Mouse (Mus musculus): ENCODE measurements around the gene 2610001J05Rik. TPM values are rescaled to one million over a fixed set of nuclear protein-coding genes. Genes with fewer than 3 reads are reported as not detected.
A peak's percentile ranks its signal among the peaks of the same experiment; 100 is the strongest.
"Not testable (repeated sequence)": the region's sequence is repeated elsewhere in the genome, so short reads cannot be mapped to it uniquely, and the experiment has no call there.

Gene 2610001J05Rik
- total RNA-seq (2021): 10 to 100 TPM; 43.4 to 45.6 TPM
- long read RNA-seq, experiment 1, transcript 2610001J05Rik-201 (3 exons, 3,177 nt): minor isoform, 11 of 48 reads
- long read RNA-seq, experiment 1, transcript 2610001J05Rik-203 (1 exons, 1,606 nt): major isoform, 37 of 48 reads
- long read RNA-seq, experiment 1, partial matches to known transcripts: 0 of 48 reads
- long read RNA-seq, experiment 1, other reads (novel, unspliced or antisense): 0 of 48 reads
- long read RNA-seq, experiment 2, transcript 2610001J05Rik-201 (3 exons, 3,177 nt): minor isoform, 5 of 44 reads
- long read RNA-seq, experiment 2, transcript 2610001J05Rik-203 (1 exons, 1,606 nt): major isoform, 39 of 44 reads
- long read RNA-seq, experiment 2, partial matches to known transcripts: 0 of 44 reads
- long read RNA-seq, experiment 2, other reads (novel, unspliced or antisense): 0 of 44 reads

DNA sequence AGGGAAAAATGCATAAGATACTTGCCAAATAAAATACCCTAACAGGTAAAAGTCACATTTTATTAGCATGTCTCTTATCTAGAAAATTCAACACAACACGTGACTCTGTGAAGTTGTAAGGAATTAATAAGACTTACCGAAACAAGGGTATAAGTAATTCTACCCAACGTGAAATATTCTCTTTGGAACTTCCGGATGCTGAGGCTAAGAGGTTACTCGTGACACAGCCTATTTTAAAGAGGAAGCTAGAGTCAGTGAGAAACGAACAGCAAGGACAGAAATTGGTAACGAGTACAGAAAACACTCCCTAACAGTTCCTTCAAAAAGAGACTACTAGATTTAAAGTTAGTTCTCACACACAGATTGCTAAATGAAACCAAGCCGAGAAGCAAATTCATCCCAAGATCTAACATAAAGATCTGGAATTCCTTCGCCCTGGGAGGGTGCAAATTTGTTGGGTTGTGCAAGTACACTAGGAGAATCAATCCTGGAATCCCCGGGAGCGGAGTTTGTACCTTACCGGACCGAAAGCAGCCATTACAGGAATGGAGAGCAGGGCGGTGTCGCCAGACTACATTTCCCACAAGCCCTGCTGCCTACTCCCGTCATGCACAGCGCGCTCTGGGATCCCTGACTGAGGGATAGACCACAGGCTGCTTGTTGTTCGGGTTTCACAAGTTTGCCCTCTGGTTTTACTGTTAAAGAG, at the start of gene 2610001J05Rik:
TSS of gene 2610001J05Rik (minus strand) at position 600 of the 706 bp plus-strand sequence.
- peak; percentile 95 for DNase-seq

GRCm38 (mm10) chr6:13909762-13910537, 38.6 kb upstream of the 2610001J05Rik start:
- DNase-seq: peak in 1 of 2 experiments; percentile 4

DNA sequence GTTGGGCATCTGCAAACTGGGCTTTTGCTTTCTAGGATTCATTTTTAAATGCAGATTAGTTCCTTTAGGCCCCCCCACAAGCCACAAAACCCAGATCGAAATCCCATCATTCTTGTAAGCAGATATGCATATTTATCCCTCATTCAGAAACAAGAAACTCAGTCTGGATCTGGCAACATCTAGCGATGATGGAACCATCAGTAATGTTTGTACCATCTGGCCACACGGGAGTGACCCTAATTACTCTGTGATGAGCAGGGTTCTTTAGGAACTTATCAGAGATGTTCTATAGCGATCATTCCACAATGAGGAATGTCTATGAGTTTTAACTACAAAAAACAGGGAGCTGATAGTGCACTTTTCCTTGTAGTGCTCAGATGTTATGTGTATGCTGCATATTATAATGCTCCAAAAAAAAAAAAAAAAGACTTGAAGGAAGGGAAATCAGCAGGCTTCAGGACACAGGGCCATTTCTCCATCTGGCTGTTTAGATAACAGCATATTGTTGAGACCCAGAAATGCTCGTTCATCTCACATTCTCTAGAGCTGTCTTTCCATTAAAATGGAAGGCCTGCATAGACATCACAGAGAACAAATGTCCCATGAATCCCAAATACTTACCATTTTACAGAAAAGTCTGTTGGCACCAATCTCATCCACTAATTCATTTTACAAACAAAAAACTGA, 31.8 kb upstream of the 2610001J05Rik start:
- DNase-seq: no peak

GRCm38 (mm10) chr6:13884877-13885592, 13.7 kb upstream of the 2610001J05Rik start:
- no peak for DNase-seq

- DNase-seq: no peak
Measured at GRCm38 (mm10) chr6:13882919-13883318, 11.6 kb upstream of the 2610001J05Rik start.

GRCm38 (mm10) chr6:13873959-13874358, 2.6 kb upstream of the 2610001J05Rik start:
- peak in 1 of 2 experiments; percentile 22 for DNase-seq

- peak in 1 of 2 experiments; percentile 25 for DNase-seq
Measured at GRCm38 (mm10) chr6:13872076-13872475, 758 bp upstream of the 2610001J05Rik start.

DNA sequence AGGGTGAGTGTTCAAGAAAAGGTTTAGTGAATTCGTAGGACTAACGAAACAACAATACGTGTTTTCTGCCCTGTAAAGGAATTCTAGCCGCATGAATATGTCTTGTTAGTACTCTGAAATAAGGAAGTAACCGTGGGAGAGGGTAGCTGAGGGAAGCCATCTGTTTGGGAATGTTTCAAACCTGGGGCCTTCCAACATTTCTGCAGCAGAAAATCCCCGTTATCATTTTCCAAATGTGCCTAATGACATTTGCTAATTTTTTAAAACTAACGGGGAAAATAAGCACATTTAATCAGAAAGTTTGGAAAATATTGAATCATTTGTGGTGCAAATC, 274 bp upstream of the 2610001J05Rik start:
- DNase-seq: no peak

GRCm38 (mm10) chr6:13870289-13870741, 1.0 kb downstream of the 2610001J05Rik start:
- peak in 1 of 2 experiments; percentile 29 for DNase-seq

- DNase-seq: no peak
Measured at GRCm38 (mm10) chr6:13860596-13860995, 10.7 kb downstream of the 2610001J05Rik start.

GRCm38 (mm10) chr6:13859877-13860585, 11.3 kb downstream of the 2610001J05Rik start:
- DNase-seq: no peak

GRCm38 (mm10) chr6:13854230-13854629, 17.1 kb downstream of the 2610001J05Rik start:
- no peak for DNase-seq

DNA sequence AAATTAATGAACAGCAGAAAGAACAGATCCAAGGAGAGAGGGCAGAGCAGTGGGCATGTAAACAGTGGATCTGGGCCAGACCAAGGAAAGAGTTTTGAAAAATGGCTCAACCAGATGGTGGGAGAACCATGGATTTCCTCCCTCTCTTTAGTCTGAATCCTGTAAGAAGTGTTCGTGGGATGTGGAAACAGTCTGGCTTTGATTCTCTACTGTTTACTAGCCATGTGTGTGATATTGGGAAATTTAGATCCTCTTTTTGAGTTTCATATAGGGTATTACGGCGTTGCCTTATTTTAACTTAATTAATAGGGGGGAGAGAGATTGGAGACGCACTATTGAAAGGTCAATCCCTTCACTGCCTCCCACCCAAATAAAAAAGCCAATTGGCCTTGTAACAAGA, 18.1 kb downstream of the 2610001J05Rik start:
- no peak for DNase-seq

DNA sequence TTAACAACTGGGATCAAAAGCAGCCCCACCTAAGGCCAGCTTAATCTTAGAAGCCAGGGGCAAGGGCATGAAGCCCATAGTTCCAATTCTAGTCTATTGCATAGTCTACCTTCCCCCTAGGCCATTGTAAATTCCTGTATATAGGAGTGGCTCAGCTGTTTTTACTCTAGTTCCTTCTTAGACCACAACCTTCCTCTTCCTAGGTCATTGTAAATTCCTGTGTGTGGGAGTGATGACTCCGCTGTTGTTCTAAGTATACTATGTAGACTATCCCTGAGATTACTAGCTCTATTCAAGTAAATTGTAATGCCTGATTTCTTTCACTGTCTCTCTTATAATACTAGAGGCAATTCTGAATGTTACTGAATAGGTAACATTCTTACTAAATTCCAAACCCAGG, 25.3 kb downstream of the 2610001J05Rik start:
- DNase-seq: not testable (repeated sequence)

GRCm38 (mm10) chr6:13839345-13840054, 31.8 kb downstream of the 2610001J05Rik start, which contains the start of gene Gpr85:
TSS of gene Gpr85 (minus strand) at chr6:13839942.
- peak in 1 of 2 experiments; percentile 29 for DNase-seq

DNA sequence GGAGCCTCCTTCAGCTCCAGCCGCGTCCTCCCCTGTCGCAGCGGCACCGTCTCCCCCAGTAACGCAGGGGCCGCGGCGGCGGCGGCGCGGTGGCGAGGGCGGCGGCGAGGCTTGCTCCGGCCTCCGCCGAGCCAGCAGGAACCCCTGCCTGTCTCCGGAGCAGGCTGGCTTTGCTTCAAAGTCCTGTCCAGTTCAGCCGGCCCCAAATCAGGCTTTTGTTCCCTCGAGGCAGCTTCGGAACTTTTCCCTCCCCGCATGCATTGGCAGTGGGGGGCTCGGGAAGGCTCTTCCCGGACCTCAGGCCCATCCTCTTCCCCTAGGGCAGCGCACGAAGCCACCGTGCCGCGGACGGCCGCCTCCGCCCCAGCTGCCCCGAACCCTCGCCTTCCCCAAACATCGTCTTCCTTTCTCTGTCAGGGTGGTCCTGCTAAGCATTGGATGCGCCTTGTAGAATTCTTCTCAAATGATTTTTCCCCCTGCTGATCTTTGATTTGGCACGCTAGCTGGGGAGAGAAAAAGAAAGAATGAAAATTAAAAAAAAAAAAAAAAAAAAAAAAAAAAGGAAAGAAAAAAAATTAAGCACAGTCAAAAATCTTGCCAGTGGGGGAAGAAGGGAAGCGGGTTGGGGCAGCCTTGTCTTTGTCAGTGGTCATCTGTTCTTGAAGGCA, 32.5 kb downstream of the 2610001J05Rik start:
- DNase-seq: peak; percentile 66 to 69

GRCm38 (mm10) chr6:13837916-13838676, 33.2 kb downstream of the 2610001J05Rik start:
- DNase-seq: peak in 1 of 2 experiments; percentile 23

DNA sequence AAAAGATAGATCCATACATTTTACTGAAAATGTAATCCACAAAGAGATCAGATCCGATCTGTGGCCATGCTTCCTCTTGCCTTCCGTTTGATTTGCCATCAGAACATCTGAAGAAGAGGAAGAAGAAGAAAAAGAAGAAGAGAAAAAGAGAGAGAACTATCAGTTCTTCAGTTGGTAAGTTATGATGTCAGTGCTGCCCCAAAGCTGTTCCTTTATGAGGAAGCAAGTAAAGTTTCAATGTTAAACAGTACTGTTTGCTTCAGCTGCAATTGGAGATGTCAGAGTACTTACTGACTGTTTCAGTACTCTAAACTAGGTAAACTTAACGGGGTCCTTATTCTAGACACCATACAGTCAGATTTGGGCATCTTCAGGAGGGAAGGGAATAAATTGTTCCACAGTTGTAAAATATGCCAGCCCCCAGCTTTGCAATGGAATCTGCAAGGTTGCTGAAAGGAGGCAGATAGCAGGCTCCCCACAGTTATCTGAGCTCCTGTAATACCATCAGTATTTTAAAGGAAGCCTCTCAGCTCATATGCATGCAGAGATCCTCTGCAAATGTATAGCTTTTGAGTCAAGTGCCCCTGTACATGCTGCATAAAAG, 34.2 kb downstream of the 2610001J05Rik start:
- DNase-seq: no peak

Data from heart, adult 18-20 months (tissue).